Mouse (Mus musculus) midbrain, embryonic 14.5 days (tissue): Measurements from ENCODE around the gene Zdhhc7. TPM values are rescaled to one million over a fixed set of nuclear protein-coding genes. Genes with fewer than 3 reads are reported as not detected.

Source experiments
- ATAC-seq: fragments of 200-750 bp; cut with Nextera tagmentation; 2 replicates; pipeline ENCODE4 v1.8.0; 2017; ENCODE audit warnings: moderate number of reproducible peaks, moderate library complexity; ENCODE audit not compliant: low FRiP score, low TSS enrichment
- DNase-seq: peaks from one replicate; pipeline ENCODE4 v3.0.0-alpha.2; 2015
- H3K27ac ChIP-seq: fragments of 300-500 bp; sonication (generic); replicated peaks from 2 replicates; pipeline ENCODE4 v1.5.1; 2014; ENCODE audit warnings: mild to moderate bottlenecking, low read depth, low read length, moderate library complexity
- H3K27me3 ChIP-seq: fragments of 300-500 bp; sonication (generic); 2 replicates; pipeline ENCODE4 v1.6.1; 2014; ENCODE audit warnings: low read length, control low read depth, mixed read lengths; ENCODE audit not compliant: control insufficient read depth, insufficient read depth
- H3K36me3 ChIP-seq: fragments of 300-500 bp; sonication (generic); 2 replicates; pipeline ENCODE4 v1.6.1; 2014; ENCODE audit warnings: low read length, control low read depth; ENCODE audit not compliant: control insufficient read depth, insufficient read depth
- H3K4me1 ChIP-seq: fragments of 300-500 bp; sonication (generic); 2 replicates; pipeline ENCODE4 v1.6.1; 2014; ENCODE audit warnings: mild to moderate bottlenecking, antibody characterized with exemption, low read length, control low read depth; ENCODE audit not compliant: control insufficient read depth, insufficient read depth
- H3K4me2 ChIP-seq: fragments of 300-500 bp; sonication (generic); 2 replicates; pipeline ENCODE4 v1.6.1; 2014; ENCODE audit warnings: mild to moderate bottlenecking, low read length, moderate library complexity
- H3K4me3 ChIP-seq: fragments of 300-500 bp; sonication (generic); replicated peaks from 2 replicates; pipeline ENCODE4 v1.5.1; 2014; ENCODE audit warnings: low read depth, low read length
- H3K9ac ChIP-seq: fragments of 300-500 bp; sonication (generic); replicated peaks from 2 replicates; pipeline ENCODE4 v1.6.1; 2014; ENCODE audit warnings: mild to moderate bottlenecking, low read length, moderate library complexity
- H3K9me3 ChIP-seq: fragments of 300-500 bp; sonication (generic); 2 replicates; pipeline ENCODE4 v1.6.1; 2016; ENCODE audit warnings: low read length, control low read depth, mixed read lengths; ENCODE audit not compliant: control insufficient read depth
- WGBS: fragments of 180-500 bp; shearing (Covaris S2); extraction: QIAGEN DNeasy Blood & Tissue Kit; methylation state at CpG from one replicate; pipeline ENCODE4 v1.1.7; 2014; 5-methylcytosine and 5-hydroxymethylcytosine counted together
- polyA plus RNA-seq: library from polyadenylated mRNA; unstranded; fragments of >200 nt; fragmentation: Nextera tagmentation; extraction: Ambion mirVana; gene quantifications from 2 replicates; pipeline ENCODE4 v1.2.1, GENCODE M21; 2014

Gene Zdhhc7
- polyA plus RNA-seq, 1 experiment from 2014 or later, result 26.7 TPM

- H3K4me3 ChIP-seq, result no peak overlapping the region
- DNase-seq, result no peak
- no peak for ATAC-seq
- 66% methylated on average over 1 of the region's 1 CpGs for WGBS
- H3K27ac ChIP-seq, result no peak overlapping the region
- H3K27me3 ChIP-seq, result no peaks in the 10 kb centered on the region
- no peaks in the 10 kb centered on the region for H3K4me1 ChIP-seq
- no peaks in the 10 kb centered on the region for H3K9me3 ChIP-seq
- no peaks in the 10 kb centered on the region for H3K36me3 ChIP-seq
- no peak overlapping the region for H3K9ac ChIP-seq
- H3K4me2 ChIP-seq, result no peak overlapping the region
Observed at GRCm38 (mm10) chr8:120040861-120041260, 60.4 kb downstream of the Zdhhc7 start.

DNA sequence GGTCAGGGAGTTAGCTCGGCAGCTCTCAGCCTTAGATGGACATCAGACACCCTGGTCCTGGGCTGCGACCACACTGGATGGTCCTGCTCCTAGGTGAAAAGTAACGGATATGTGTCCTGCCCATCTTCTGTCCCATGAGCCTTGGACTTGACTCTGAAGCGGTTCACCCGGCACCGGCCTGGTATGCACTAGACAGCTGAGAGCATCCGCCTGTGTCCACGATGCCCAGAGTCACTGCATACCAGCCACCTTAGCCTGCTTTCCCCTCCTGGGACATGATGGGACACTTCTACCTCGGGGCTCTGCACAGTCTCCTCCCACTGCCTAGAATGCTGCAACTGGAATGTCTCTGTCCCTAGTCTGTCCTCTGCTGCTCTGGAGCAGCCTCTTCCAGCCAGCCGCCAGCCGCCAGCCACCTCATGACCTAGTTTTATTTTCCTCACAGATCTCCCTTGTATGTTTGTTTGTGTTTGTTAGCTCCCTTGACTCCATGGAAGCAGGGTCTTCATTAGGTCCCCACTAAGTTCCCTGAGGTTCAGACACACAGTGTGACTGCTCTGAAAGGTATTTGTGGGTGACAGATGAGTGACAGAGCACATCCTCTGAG is 61.9 kb downstream of the Zdhhc7 start:
- Histone ChIP-seq H3K4me3 (no peak overlapping the region), H3K36me3 (no peaks in the 10 kb centered on the region), H3K27me3 (no peaks in the 10 kb centered on the region), H3K9me3 (no peaks in the 10 kb centered on the region), H3K9ac (no peak overlapping the region), H3K4me2 (no peak overlapping the region), H3K4me1 (no peaks in the 10 kb centered on the region), H3K27ac (no peak overlapping the region)
- WGBS, result 86% methylated on average over 11 of the region's 11 CpGs
- no peak for ATAC-seq
- no peak for DNase-seq

DNA sequence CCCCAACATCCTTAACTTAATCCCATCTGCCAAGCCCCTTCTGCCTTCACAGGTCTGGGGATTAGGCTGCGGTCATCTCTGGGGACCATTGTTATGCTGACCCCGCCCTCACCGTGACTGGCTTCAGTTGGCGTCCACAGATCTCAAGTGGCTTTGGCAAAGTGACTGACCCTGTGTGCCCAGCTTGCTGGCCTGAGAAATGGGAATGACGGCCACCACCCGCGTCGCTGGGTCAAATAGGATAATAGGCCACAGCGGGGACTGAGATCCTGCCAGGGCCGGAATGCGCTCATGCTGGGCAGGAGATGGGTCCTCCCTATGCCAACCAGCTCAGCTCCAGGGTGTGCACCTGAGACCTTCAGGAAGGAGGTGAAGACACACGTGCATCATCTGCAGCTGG is 62.5 kb downstream of the Zdhhc7 start:
- ATAC-seq (no peak), DNase-seq (no peak)
- no peaks in the 10 kb centered on the region for H3K36me3 ChIP-seq
- no peak overlapping the region for H3K4me3 ChIP-seq
- no peaks in the 10 kb centered on the region for H3K9me3 ChIP-seq
- no peak overlapping the region for H3K27ac ChIP-seq
- WGBS, result 87% methylated on average over 12 of the region's 12 CpGs
- H3K4me2 ChIP-seq, result no peak overlapping the region
- H3K27me3 ChIP-seq, result no peaks in the 10 kb centered on the region
- no peaks in the 10 kb centered on the region for H3K4me1 ChIP-seq
- H3K9ac ChIP-seq, result no peak overlapping the region

- Histone ChIP-seq H3K9me3 (no peaks in the 10 kb centered on the region), H3K27me3 (no peaks in the 10 kb centered on the region), H3K4me1 (no peaks in the 10 kb centered on the region), H3K9ac (no peak overlapping the region), H3K27ac (no peak overlapping the region), H3K36me3 (no peaks in the 10 kb centered on the region), H3K4me3 (no peak overlapping the region), H3K4me2 (no peak overlapping the region)
- WGBS, result 85% methylated on average over 8 of the region's 8 CpGs
- ATAC-seq (no peak), DNase-seq (no peak)
Observed at GRCm38 (mm10) chr8:120037611-120038010, 63.7 kb downstream of the Zdhhc7 start.

DNA sequence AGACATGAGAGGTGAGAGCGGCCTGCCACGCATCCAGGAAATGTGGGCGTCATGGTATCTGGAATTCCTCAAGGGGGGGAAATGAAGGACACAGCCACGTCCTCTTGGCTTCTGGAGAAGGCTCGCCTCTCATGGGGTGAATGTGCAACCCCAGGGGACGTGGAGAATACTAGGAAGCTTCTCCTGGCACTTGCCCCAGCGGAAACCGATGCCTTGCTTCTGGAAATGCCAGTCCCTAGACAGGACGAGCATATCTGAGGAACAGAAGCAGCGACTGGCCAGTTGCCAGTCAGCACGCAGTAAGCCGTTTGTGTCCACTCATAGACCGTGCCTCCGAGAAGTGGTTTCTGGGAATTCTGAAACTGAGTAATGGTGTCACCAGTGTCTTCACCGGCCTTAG is 64.1 kb downstream of the Zdhhc7 start:
- DNase-seq, result peak; percentile 19
- WGBS, result 89% methylated on average over 15 of the region's 15 CpGs

GRCm38 (mm10) chr8:120036578-120036977 is 64.7 kb downstream of the Zdhhc7 start:
- Histone ChIP-seq H3K4me1 (no peaks in the 10 kb centered on the region), H3K4me3 (no peak overlapping the region), H3K4me2 (no peak overlapping the region), H3K27me3 (no peaks in the 10 kb centered on the region), H3K36me3 (no peaks in the 10 kb centered on the region), H3K9ac (no peak overlapping the region), H3K9me3 (no peaks in the 10 kb centered on the region), H3K27ac (no peak overlapping the region)
- 89% methylated on average over 4 of the region's 4 CpGs for WGBS
- DNase-seq, result no peak
- no peak for ATAC-seq

More for the DNA sequence above, 64.1 kb downstream of the Zdhhc7 start:
- H3K4me2 ChIP-seq, result no peak overlapping the region
- H3K9ac ChIP-seq, result no peak overlapping the region
- H3K4me1 ChIP-seq, result no peaks in the 10 kb centered on the region
- no peaks in the 10 kb centered on the region for H3K9me3 ChIP-seq
- H3K4me3 ChIP-seq, result no peak overlapping the region
- no peak for ATAC-seq
- no peak overlapping the region for H3K27ac ChIP-seq
- H3K27me3 ChIP-seq, result no peaks in the 10 kb centered on the region
- H3K36me3 ChIP-seq, result no peaks in the 10 kb centered on the region

GRCm38 (mm10) chr8:120036111-120036510 is 65.2 kb downstream of the Zdhhc7 start:
- Histone ChIP-seq H3K4me2 (no peak overlapping the region), H3K27me3 (no peaks in the 10 kb centered on the region), H3K9me3 (no peaks in the 10 kb centered on the region), H3K4me3 (no peak overlapping the region), H3K27ac (no peak overlapping the region), H3K36me3 (no peaks in the 10 kb centered on the region), H3K9ac (no peak overlapping the region), H3K4me1 (no peaks in the 10 kb centered on the region)
- 32% methylated on average over 9 of the region's 9 CpGs for WGBS
- ATAC-seq, result no peak
- no peak for DNase-seq

DNA sequence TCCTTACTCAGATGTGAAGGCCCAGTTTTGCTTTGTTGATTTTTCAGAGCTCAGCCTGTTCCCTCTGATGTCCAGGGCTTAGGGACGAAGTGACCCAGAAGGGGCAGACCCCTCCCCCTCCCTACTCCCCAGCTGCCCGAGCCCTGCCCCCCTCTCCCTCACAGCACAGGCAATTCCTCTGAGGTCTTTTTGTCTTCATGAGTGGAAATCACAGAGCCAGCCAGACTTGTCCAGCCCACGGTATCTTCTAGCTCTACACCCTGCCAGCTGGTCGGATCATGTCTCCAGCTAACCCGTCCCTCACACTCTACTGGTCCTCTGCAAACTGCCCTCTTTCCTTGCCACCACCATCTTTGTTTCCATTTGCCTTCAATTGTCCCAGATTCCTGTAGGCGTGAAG is 66.8 kb downstream of the Zdhhc7 start:
- ATAC-seq, result no peak
- no peak overlapping the region for H3K9ac ChIP-seq
- no peaks in the 10 kb centered on the region for H3K4me1 ChIP-seq
- H3K4me2 ChIP-seq, result no peak overlapping the region
- H3K36me3 ChIP-seq, result no peaks in the 10 kb centered on the region
- H3K9me3 ChIP-seq, result no peaks in the 10 kb centered on the region
- no peaks in the 10 kb centered on the region for H3K27me3 ChIP-seq
- no peak overlapping the region for H3K4me3 ChIP-seq
- DNase-seq, result no peak
- H3K27ac ChIP-seq, result no peak overlapping the region
- 31% methylated on average over 6 of the region's 6 CpGs for WGBS

- WGBS, result 93% methylated on average over 5 of the region's 5 CpGs
- Histone ChIP-seq H3K9ac (no peak overlapping the region), H3K36me3 (no peaks in the 10 kb centered on the region), H3K27me3 (no peaks in the 10 kb centered on the region), H3K27ac (no peak overlapping the region), H3K4me2 (no peak overlapping the region), H3K4me1 (no peaks in the 10 kb centered on the region), H3K9me3 (no peaks in the 10 kb centered on the region), H3K4me3 (no peak overlapping the region)
- DNase-seq, result no peak
- ATAC-seq, result no peak
Observed at GRCm38 (mm10) chr8:120032549-120033208, 68.6 kb downstream of the Zdhhc7 start.
